ENCODE assay signal across 20 mouse cellular contexts in the genomic region with DNA sequence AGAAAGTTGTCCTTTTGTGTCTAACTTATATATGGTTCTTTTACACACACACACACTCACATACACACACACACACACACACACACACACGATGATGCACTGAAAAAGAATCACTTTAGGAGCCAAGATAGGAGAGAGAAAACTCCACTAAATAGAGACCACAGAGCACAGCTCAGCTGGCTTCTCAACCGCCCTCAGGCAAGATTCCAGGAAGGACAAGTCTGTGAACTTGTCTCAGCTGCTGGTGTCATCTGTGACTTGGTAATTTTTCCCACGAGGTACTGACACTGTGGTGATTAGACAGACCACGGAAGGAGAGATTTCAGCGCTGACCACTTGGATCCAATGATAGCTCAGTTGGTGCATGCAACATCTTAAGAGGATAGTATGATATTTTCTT.
A peak's percentile ranks its signal among the peaks of the same experiment; 100 is the strongest.
DNase-seq lines count a peak whose midpoint lies in the region; ATAC-seq and TF ChIP-seq lines count a peak whose summit lies in the region.
"Had no signal": no experiment of that assay in that cellular context is flagged by ENCODE, and none has a peak within 500 bp of the region (broad histone marks: within the 10 kb centered on the region; RNA-seq: fewer than 3 reads in every experiment).

No protein-coding gene starts in this region.

- no peaks in the 10 kb centered on the region for H3K9me3 ChIP-seq in kidney, embryonic 14.5 days (ENCODE audit: control insufficient read depth, low read length)
- H3K9me3 ChIP-seq: forebrain, embryonic 15.5 days; heart, embryonic 10.5 days; hindbrain, embryonic 12.5 days had no signal

- H3K27ac ChIP-seq in kidney, adult 2 months (ENCODE audit: insufficient read depth, low read depth, low read length), result no peak overlapping the region
- no peak overlapping the region for H3K27ac ChIP-seq in kidney, embryonic 14.5 days (ENCODE audit: low read depth, low read length)
- H3K27ac ChIP-seq: forebrain, embryonic 15.5 days; heart, embryonic 10.5 days; hindbrain, embryonic 12.5 days had no signal

- peaks cover 28% of the 10 kb centered on the region for H3K4me1 ChIP-seq in kidney, adult 2 months (ENCODE audit: control insufficient read depth, insufficient read depth, low read length)
- H3K4me1 ChIP-seq in kidney, embryonic 14.5 days (ENCODE audit: control insufficient read depth, insufficient read depth, low read length), result 0 out of 2 replicates have a peak, but pooled peaks cover 2% of the 10 kb centered on the region
- H3K4me1 ChIP-seq: hindbrain, embryonic 12.5 days had no signal

- no peak overlapping the region for H3K9ac ChIP-seq in kidney, embryonic 14.5 days (ENCODE audit: low read depth, low read length)
- H3K9ac ChIP-seq: forebrain, embryonic 15.5 days; hindbrain, embryonic 12.5 days had no signal

- TF ChIP-seq CTCF in kidney, adult 2 months (conservative IDR thresholded peaks at IDR 0.05; ENCODE audit: insufficient read depth, insufficient read length, low read depth, low read length), result no peak

- 65% methylated on average over 5 of the region's 5 CpGs for WGBS in kidney, adult 2 months
- 82% methylated on average over 5 of the region's 5 CpGs for WGBS in kidney, embryonic 14.5 days

- intact Hi-C loops in left cerebral cortex, postnatal 4 days (cut with DNase I), result no loop called here

- ATAC-seq in kidney, embryonic 14.5 days (ENCODE audit: low FRiP score, low TSS enrichment), result no peak
- ATAC-seq: activated CD4-positive, CD25-positive, alpha-beta regulatory T cell, adult 4 months; CD4-positive, CD25-positive, alpha-beta regulatory T cell, adult 4 months; forebrain, embryonic 15.5 days; Patski had no signal

- H3K36me3 ChIP-seq in kidney, adult 2 months (ENCODE audit: control insufficient read depth, insufficient read depth, low read length), result peaks cover 6% of the 10 kb centered on the region
- no peaks in the 10 kb centered on the region; the same call in 1 of the 2 replicates for H3K36me3 ChIP-seq in kidney, embryonic 14.5 days (ENCODE audit: control insufficient read depth, insufficient read depth, low read length)
- H3K36me3 ChIP-seq: forebrain, embryonic 15.5 days; G1E; heart, embryonic 10.5 days; hindbrain, embryonic 12.5 days had no signal

- peak; percentile 52 for DNase-seq in kidney, adult 2 months
- peak; percentile 19 for DNase-seq in left cerebral cortex, postnatal 4 days
- no peak for DNase-seq in left cerebral cortex, adult 18-20 months (ENCODE audit: low spot score in 2 of 2)
- DNase-seq in 3T3-L1 (ENCODE audit: low read depth, low spot score), result peak; percentile 3
- peak; percentile 17 for DNase-seq in Muller cell, postnatal 12 days (ENCODE audit: inconsistent ontology term)
- DNase-seq: adrenal gland, postnatal 14 days; B cell, adult 2 months; cerebellum, adult 11-12 months; cerebellum, adult 9-11 months; gastrocnemius, postnatal 36 days; heart, adult 18-20 months; heart, postnatal 4 days had no signal

- H3K4me2 ChIP-seq in kidney, embryonic 14.5 days (replicated peaks; ENCODE audit: low read depth, low read length), result no peak overlapping the region
- H3K4me2 ChIP-seq: forebrain, embryonic 15.5 days; hindbrain, embryonic 12.5 days had no signal

- no peak overlapping the region for H3K4me3 ChIP-seq in kidney, adult 2 months (ENCODE audit: insufficient read depth, low read depth, low read length)
- H3K4me3 ChIP-seq in kidney, embryonic 14.5 days (ENCODE audit: low read length), result no peak overlapping the region
- H3K4me3 ChIP-seq: forebrain, embryonic 15.5 days; heart, embryonic 10.5 days; hindbrain, embryonic 12.5 days had no signal

- H3K27me3 ChIP-seq in kidney, adult 2 months (replicated peaks; ENCODE audit: control insufficient read depth, insufficient read depth, low read length), result no peaks in the 10 kb centered on the region
- H3K27me3 ChIP-seq in kidney, embryonic 14.5 days (ENCODE audit: control insufficient read depth, insufficient read depth, low read length), result no peaks in the 10 kb centered on the region
- H3K27me3 ChIP-seq: forebrain, embryonic 15.5 days; hindbrain, embryonic 12.5 days; Patski had no signal

- TF ChIP-seq POLR2A in kidney, adult 2 months (IDR thresholded peaks at IDR 0.05; ENCODE audit: low read depth, low read length), result no peak

Comparison
In these comparisons a context has a peak if more than half of its experiments do, and no peak if none do; other contexts are left out.
1. DNase-seq: peak in kidney, adult 2 months (single experiment), left cerebral cortex, postnatal 4 days (single experiment), 3T3-L1 (single experiment) and Muller cell, postnatal 12 days (single experiment); none in left cerebral cortex, adult 18-20 months (0 of 2).